Mouse (Mus musculus): Measurements from ENCODE around the gene Olfr457. TPM values are rescaled to one million over a fixed set of nuclear protein-coding genes. Genes with fewer than 3 reads are reported as not detected.
"Not testable (repeated sequence)": the region's sequence is repeated elsewhere in the genome, so short reads cannot be mapped to it uniquely, and the experiment has no call there.

Gene Olfr457
- 0.04 TPM in 1 of 2 replicates, not detected in the other for polyA plus RNA-seq (2015; fragmentation: Nextera tagmentation; extraction: Ambion mirVana)

GRCm38 (mm10) chr6:42476235-42476634 lies at the start of gene Olfr457:
Olfr457 (minus strand) TSS chr6:42476335.
- Histone ChIP-seq H3K27ac (ENCODE audit: low read length) (no peak within 1 kb of the TSS), H3K9me3 (ENCODE audit: control insufficient read depth, low read length) (no peaks in the 10 kb centered on the region), H3K4me2 (ENCODE audit: low read depth, low read length) (no peak within 1 kb of the TSS), H3K9ac (ENCODE audit: low read depth, low read length) (no peak within 1 kb of the TSS), H3K4me3 (ENCODE audit: low read length) (no peak within 1 kb of the TSS), H3K36me3 (ENCODE audit: control insufficient read depth, insufficient read depth, low read length) (no peaks in the 10 kb centered on the region), H3K4me1 (ENCODE audit: control insufficient read depth, insufficient read depth, low read length) (no peaks in the 10 kb centered on the region), H3K27me3 (replicated peaks; ENCODE audit: control insufficient read depth, insufficient read depth, low read length) (no peaks in the 10 kb centered on the region)
- no peak for ATAC-seq
- WGBS, result 67% methylated on average over 1 of the region's 1 CpGs

- no peak overlapping the region for H3K27ac ChIP-seq (ENCODE audit: low read length)
- H3K9me3 ChIP-seq (ENCODE audit: control insufficient read depth, low read length), result no peaks in the 10 kb centered on the region
- no peaks in the 10 kb centered on the region for H3K36me3 ChIP-seq (ENCODE audit: control insufficient read depth, insufficient read depth, low read length)
- WGBS, result 52% methylated on average over 1 of the region's 1 CpGs
- no peak overlapping the region for H3K4me3 ChIP-seq (ENCODE audit: low read length)
- no peak for ATAC-seq
- H3K27me3 ChIP-seq (replicated peaks; ENCODE audit: control insufficient read depth, insufficient read depth, low read length), result no peaks in the 10 kb centered on the region
- no peak overlapping the region for H3K9ac ChIP-seq (ENCODE audit: low read depth, low read length)
- no peak overlapping the region for H3K4me2 ChIP-seq (ENCODE audit: low read depth, low read length)
- H3K4me1 ChIP-seq (ENCODE audit: control insufficient read depth, insufficient read depth, low read length), result no peaks in the 10 kb centered on the region
Observed at GRCm38 (mm10) chr6:42513461-42513860, 37.3 kb upstream of the Olfr457 start.

GRCm38 (mm10) chr6:42509311-42509710 lies 33.2 kb upstream of the Olfr457 start:
- no peak overlapping the region for H3K4me3 ChIP-seq (ENCODE audit: low read length)
- H3K9me3 ChIP-seq (ENCODE audit: control insufficient read depth, low read length), result no peaks in the 10 kb centered on the region
- no peak for ATAC-seq
- no peaks in the 10 kb centered on the region for H3K4me1 ChIP-seq (ENCODE audit: control insufficient read depth, insufficient read depth, low read length)
- no peak overlapping the region for H3K4me2 ChIP-seq (ENCODE audit: low read depth, low read length)
- H3K9ac ChIP-seq (ENCODE audit: low read depth, low read length), result no peak overlapping the region
- H3K27ac ChIP-seq (ENCODE audit: low read length), result no peak overlapping the region
- no peaks in the 10 kb centered on the region for H3K27me3 ChIP-seq (replicated peaks; ENCODE audit: control insufficient read depth, insufficient read depth, low read length)
- H3K36me3 ChIP-seq (ENCODE audit: control insufficient read depth, insufficient read depth, low read length), result no peaks in the 10 kb centered on the region

GRCm38 (mm10) chr6:42503478-42503877 lies 27.3 kb upstream of the Olfr457 start:
- Histone ChIP-seq H3K4me2 (ENCODE audit: low read depth, low read length) (no peak overlapping the region), H3K4me1 (ENCODE audit: control insufficient read depth, insufficient read depth, low read length) (no peaks in the 10 kb centered on the region), H3K9me3 (ENCODE audit: control insufficient read depth, low read length) (no peaks in the 10 kb centered on the region), H3K4me3 (ENCODE audit: low read length) (no peak overlapping the region), H3K9ac (ENCODE audit: low read depth, low read length) (no peak overlapping the region), H3K36me3 (ENCODE audit: control insufficient read depth, insufficient read depth, low read length) (no peaks in the 10 kb centered on the region), H3K27me3 (replicated peaks; ENCODE audit: control insufficient read depth, insufficient read depth, low read length) (no peaks in the 10 kb centered on the region), H3K27ac (ENCODE audit: low read length) (no peak overlapping the region)
- WGBS, result 63% methylated on average over 2 of the region's 2 CpGs
- no peak for ATAC-seq

- 76% methylated on average over 1 of the region's 1 CpGs for WGBS
- Histone ChIP-seq H3K9me3 (ENCODE audit: control insufficient read depth, low read length) (no peaks in the 10 kb centered on the region), H3K9ac (ENCODE audit: low read depth, low read length) (no peak overlapping the region), H3K4me2 (ENCODE audit: low read depth, low read length) (no peak overlapping the region), H3K4me3 (ENCODE audit: low read length) (no peak overlapping the region), H3K27me3 (replicated peaks; ENCODE audit: control insufficient read depth, insufficient read depth, low read length) (no peaks in the 10 kb centered on the region), H3K4me1 (ENCODE audit: control insufficient read depth, insufficient read depth, low read length) (no peaks in the 10 kb centered on the region), H3K27ac (ENCODE audit: low read length) (no peak overlapping the region), H3K36me3 (ENCODE audit: control insufficient read depth, insufficient read depth, low read length) (no peaks in the 10 kb centered on the region)
- ATAC-seq, result no peak
Observed at GRCm38 (mm10) chr6:42489731-42490130, 13.6 kb upstream of the Olfr457 start.

- ATAC-seq, result no peak
- Histone ChIP-seq H3K4me1 (ENCODE audit: control insufficient read depth, insufficient read depth, low read length) (no peaks in the 10 kb centered on the region), H3K4me3 (ENCODE audit: low read length) (no peak within 1 kb of the TSS), H3K36me3 (ENCODE audit: control insufficient read depth, insufficient read depth, low read length) (no peaks in the 10 kb centered on the region), H3K9ac (ENCODE audit: low read depth, low read length) (no peak within 1 kb of the TSS), H3K27ac (ENCODE audit: low read length) (no peak within 1 kb of the TSS), H3K27me3 (replicated peaks; ENCODE audit: control insufficient read depth, insufficient read depth, low read length) (no peaks in the 10 kb centered on the region), H3K9me3 (ENCODE audit: control insufficient read depth, low read length) (no peaks in the 10 kb centered on the region), H3K4me2 (ENCODE audit: low read depth, low read length) (no peak within 1 kb of the TSS)
- WGBS, result 88% methylated on average over 1 of the region's 1 CpGs
Observed at GRCm38 (mm10) chr6:42487114-42487513, 11.0 kb upstream of the Olfr457 start, which contains the start of gene Olfr456. Olfr456 (minus strand) TSS chr6:42487214.

- ATAC-seq, result no peak
- no peaks in the 10 kb centered on the region for H3K4me1 ChIP-seq (ENCODE audit: control insufficient read depth, insufficient read depth, low read length)
- no peaks in the 10 kb centered on the region for H3K27me3 ChIP-seq (replicated peaks; ENCODE audit: control insufficient read depth, insufficient read depth, low read length)
- H3K4me3 ChIP-seq (ENCODE audit: low read length), result no peak overlapping the region
- H3K36me3 ChIP-seq (ENCODE audit: control insufficient read depth, insufficient read depth, low read length), result no peaks in the 10 kb centered on the region
- no peak overlapping the region for H3K4me2 ChIP-seq (ENCODE audit: low read depth, low read length)
- H3K9ac ChIP-seq (ENCODE audit: low read depth, low read length), result no peak overlapping the region
- no peak overlapping the region for H3K27ac ChIP-seq (ENCODE audit: low read length)
- no peaks in the 10 kb centered on the region for H3K9me3 ChIP-seq (ENCODE audit: control insufficient read depth, low read length)
Observed at GRCm38 (mm10) chr6:42484633-42485032, 8.5 kb upstream of the Olfr457 start.

GRCm38 (mm10) chr6:42471298-42471697 lies 4.8 kb downstream of the Olfr457 start:
- H3K9ac ChIP-seq (ENCODE audit: low read depth, low read length); ATAC-seq; H3K4me1 ChIP-seq (ENCODE audit: control insufficient read depth, insufficient read depth, low read length); H3K27ac ChIP-seq (ENCODE audit: low read length); H3K4me3 ChIP-seq (ENCODE audit: low read length); H3K36me3 ChIP-seq (ENCODE audit: control insufficient read depth, insufficient read depth, low read length); H3K4me2 ChIP-seq (ENCODE audit: low read depth, low read length); H3K9me3 ChIP-seq (ENCODE audit: control insufficient read depth, low read length); H3K27me3 ChIP-seq (replicated peaks; ENCODE audit: control insufficient read depth, insufficient read depth, low read length): not testable (repeated sequence)
- WGBS, result 93% methylated on average over 4 of the region's 4 CpGs

- Histone ChIP-seq H3K27ac (ENCODE audit: low read length) (no peak overlapping the region), H3K9ac (ENCODE audit: low read depth, low read length) (no peak overlapping the region), H3K9me3 (ENCODE audit: control insufficient read depth, low read length) (no peaks in the 10 kb centered on the region), H3K27me3 (replicated peaks; ENCODE audit: control insufficient read depth, insufficient read depth, low read length) (no peaks in the 10 kb centered on the region), H3K4me3 (ENCODE audit: low read length) (no peak overlapping the region), H3K4me1 (ENCODE audit: control insufficient read depth, insufficient read depth, low read length) (no peaks in the 10 kb centered on the region), H3K36me3 (ENCODE audit: control insufficient read depth, insufficient read depth, low read length) (no peaks in the 10 kb centered on the region), H3K4me2 (ENCODE audit: low read depth, low read length) (no peak overlapping the region)
- ATAC-seq, result no peak
- WGBS, result 89% methylated on average over 4 of the region's 4 CpGs
Observed at GRCm38 (mm10) chr6:42470542-42470941, 5.6 kb downstream of the Olfr457 start.

GRCm38 (mm10) chr6:42465096-42465495 lies 11.0 kb downstream of the Olfr457 start, which contains the start of gene Olfr458:
Olfr458 (minus strand) TSS chr6:42465196.
- WGBS, result 78% methylated on average over 1 of the region's 1 CpGs
- H3K4me2 ChIP-seq (ENCODE audit: low read depth, low read length), result no peak within 1 kb of the TSS
- H3K9me3 ChIP-seq (ENCODE audit: control insufficient read depth, low read length), result no peaks in the 10 kb centered on the region
- H3K4me1 ChIP-seq (ENCODE audit: control insufficient read depth, insufficient read depth, low read length), result no peaks in the 10 kb centered on the region
- no peak for ATAC-seq
- no peaks in the 10 kb centered on the region for H3K36me3 ChIP-seq (ENCODE audit: control insufficient read depth, insufficient read depth, low read length)
- no peak within 1 kb of the TSS for H3K9ac ChIP-seq (ENCODE audit: low read depth, low read length)
- no peak within 1 kb of the TSS for H3K4me3 ChIP-seq (ENCODE audit: low read length)
- no peak within 1 kb of the TSS for H3K27ac ChIP-seq (ENCODE audit: low read length)
- no peaks in the 10 kb centered on the region for H3K27me3 ChIP-seq (replicated peaks; ENCODE audit: control insufficient read depth, insufficient read depth, low read length)
